Mouse (Mus musculus): ENCODE measurements at regions not wholly inside any gene's neighbourhood (a gene's known extent, or its start where the extent isn't known, plus 50 kb on each side); places are given as distances from the start of the nearest gene placed in this dataset.

- TF ChIP-seq CTCF (IDR thresholded peaks at IDR 0.05; ENCODE audit: borderline replicate concordance, insufficient read depth, low read length), result no peak
- TF ChIP-seq POLR2A (IDR thresholded peaks at IDR 0.05; ENCODE audit: low read depth, low read length), result no peak
Observed at GRCm38 (mm10) chr13:97485886-97486285, 245.0 kb downstream of the Enc1 start.
